Mouse (Mus musculus): ENCODE measurements at regions not wholly inside any gene's neighbourhood (a gene's known extent, or its start where the extent isn't known, plus 50 kb on each side); places are given as distances from the start of the nearest gene placed in this dataset.
"Not testable (repeated sequence)": the region's sequence is repeated elsewhere in the genome, so short reads cannot be mapped to it uniquely, and the experiment has no call there.

DNA sequence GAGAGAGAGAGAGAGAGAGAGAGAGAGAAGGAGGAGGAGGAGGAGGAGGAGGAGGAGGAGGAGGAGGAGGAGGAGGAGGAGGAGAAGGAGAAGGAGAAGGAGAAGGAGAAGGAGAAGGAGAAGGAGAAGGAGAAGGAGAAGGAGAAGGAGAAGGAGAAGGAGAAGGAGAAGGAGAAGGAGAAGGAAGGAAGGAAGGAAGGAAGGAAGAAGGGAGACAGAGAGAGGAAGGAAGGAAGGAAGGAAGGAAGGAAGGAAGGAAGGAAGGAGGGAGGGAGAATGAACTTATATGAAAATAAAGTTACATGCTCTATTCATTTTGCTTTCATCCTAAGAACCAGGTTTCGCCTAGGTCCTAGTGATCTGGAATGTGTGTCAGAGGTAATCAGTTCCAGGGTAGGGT lies 302.4 kb upstream of the Irx2 start:
- H3K4me3 ChIP-seq (ENCODE audit: low read depth, low read length); H3K27ac ChIP-seq (ENCODE audit: low read depth); H3K9ac ChIP-seq (ENCODE audit: low read length); H3K9me3 ChIP-seq (ENCODE audit: control insufficient read depth, low read length); ATAC-seq (replicated peaks; ENCODE audit: low FRiP score, low TSS enrichment, low read depth); H3K27me3 ChIP-seq (replicated peaks; ENCODE audit: control insufficient read depth, insufficient read depth, low read length); H3K4me1 ChIP-seq (replicated peaks; ENCODE audit: control insufficient read depth, insufficient read depth, low read length); DNase-seq (ENCODE audit: low spot score); H3K36me3 ChIP-seq (ENCODE audit: control insufficient read depth, insufficient read depth, low read length); H3K4me2 ChIP-seq (ENCODE audit: low read length): not testable (repeated sequence)
- WGBS: 85% methylated on average over 1 of the region's 1 CpGs

DNA sequence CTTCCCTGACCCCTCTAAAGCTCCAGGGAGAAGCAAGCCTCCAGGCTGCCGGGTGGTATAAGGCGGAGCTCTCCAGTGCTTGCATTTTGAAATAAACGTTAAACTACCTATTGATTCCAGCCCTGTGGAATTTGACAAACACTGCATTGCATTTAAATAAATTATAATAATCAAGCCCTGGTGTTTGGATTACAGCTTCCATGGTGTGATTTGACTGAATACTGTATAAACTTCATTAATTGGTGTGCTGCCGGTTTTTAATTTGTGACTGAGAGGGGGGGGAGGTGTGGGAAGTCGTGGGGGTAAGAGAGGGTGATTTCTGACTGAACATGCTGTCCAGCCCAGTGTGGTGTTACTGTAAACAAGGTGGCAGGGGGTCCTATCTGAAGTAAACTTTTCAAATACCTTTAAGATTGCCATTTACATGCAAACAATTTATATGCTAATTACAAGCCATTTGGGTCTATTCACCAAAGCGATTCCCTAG lies 282.9 kb upstream of the Irx2 start:
- H3K27me3 ChIP-seq (replicated peaks; ENCODE audit: control insufficient read depth, insufficient read depth, low read length): 0 out of 2 replicates have a peak, but pooled peaks cover 5% of the 10 kb centered on the region
- DNase-seq (ENCODE audit: low spot score): no peak
- no peak overlapping the region for H3K4me3 ChIP-seq (ENCODE audit: low read depth, low read length)
- no peak for ATAC-seq (replicated peaks; ENCODE audit: low FRiP score, low TSS enrichment, low read depth)
- no peaks in the 10 kb centered on the region for H3K4me1 ChIP-seq (replicated peaks; ENCODE audit: control insufficient read depth, insufficient read depth, low read length)
- WGBS: 14% methylated on average over 6 of the region's 6 CpGs
- no peak overlapping the region for H3K9ac ChIP-seq (ENCODE audit: low read length)
- H3K36me3 ChIP-seq (ENCODE audit: control insufficient read depth, insufficient read depth, low read length): no peaks in the 10 kb centered on the region
- H3K27ac ChIP-seq (ENCODE audit: low read depth): no peak overlapping the region
- H3K4me2 ChIP-seq (ENCODE audit: low read length): no peak overlapping the region
- H3K9me3 ChIP-seq (ENCODE audit: control insufficient read depth, low read length): no peaks in the 10 kb centered on the region

- no peak overlapping the region for H3K27ac ChIP-seq (ENCODE audit: low read depth)
- no peaks in the 10 kb centered on the region for H3K36me3 ChIP-seq (ENCODE audit: control insufficient read depth, insufficient read depth, low read length)
- H3K9me3 ChIP-seq (ENCODE audit: control insufficient read depth, low read length): no peaks in the 10 kb centered on the region
- H3K4me2 ChIP-seq (ENCODE audit: low read length): no peak overlapping the region
- H3K4me3 ChIP-seq (ENCODE audit: low read depth, low read length): no peak overlapping the region
- ATAC-seq (replicated peaks; ENCODE audit: low FRiP score, low TSS enrichment, low read depth): no peak
- H3K4me1 ChIP-seq (replicated peaks; ENCODE audit: control insufficient read depth, insufficient read depth, low read length): no peaks in the 10 kb centered on the region
- 40% methylated on average over 21 of the region's 21 CpGs for WGBS
- H3K9ac ChIP-seq (ENCODE audit: low read length): no peak overlapping the region
- no peak for DNase-seq (ENCODE audit: low spot score)
- H3K27me3 ChIP-seq (replicated peaks; ENCODE audit: control insufficient read depth, insufficient read depth, low read length): 0 out of 2 replicates have a peak, but pooled peaks cover 5% of the 10 kb centered on the region
Observed at GRCm38 (mm10) chr13:72346207-72346943, 282.2 kb upstream of the Irx2 start.

DNA sequence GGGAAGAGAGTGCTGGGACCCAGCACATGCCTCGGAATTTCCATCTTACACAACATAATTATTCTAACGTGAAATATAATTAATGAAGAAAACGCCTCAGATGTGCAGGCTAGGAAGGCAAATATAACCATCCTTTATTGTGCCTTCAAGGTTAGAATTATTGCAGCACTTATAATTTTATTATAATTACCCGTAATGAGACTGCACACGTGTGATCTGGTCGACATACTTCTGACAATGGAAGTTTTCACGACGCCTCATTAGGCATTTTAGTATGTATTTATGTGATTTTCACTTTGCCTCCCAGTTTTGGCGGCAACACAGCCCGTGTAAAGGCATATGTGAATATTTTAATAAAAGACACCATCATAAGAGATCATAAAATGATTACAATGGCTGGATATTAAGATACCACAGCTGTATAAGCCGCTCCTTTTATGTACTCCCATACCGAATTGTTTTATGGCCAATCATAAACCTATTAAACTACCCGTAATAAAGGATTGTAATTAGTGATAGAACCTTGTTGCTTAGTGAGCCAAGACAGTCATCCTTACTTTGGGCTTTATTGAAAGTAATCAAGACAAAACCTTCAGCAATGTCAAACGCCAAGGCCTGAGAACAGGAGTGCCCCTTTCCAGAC lies 281.6 kb upstream of the Irx2 start:
- Histone ChIP-seq H3K27ac (ENCODE audit: low read depth) (no peak overlapping the region), H3K9me3 (ENCODE audit: control insufficient read depth, low read length) (no peaks in the 10 kb centered on the region), H3K36me3 (ENCODE audit: control insufficient read depth, insufficient read depth, low read length) (no peaks in the 10 kb centered on the region), H3K9ac (ENCODE audit: low read length) (no peak overlapping the region), H3K27me3 (replicated peaks; ENCODE audit: control insufficient read depth, insufficient read depth, low read length) (0 out of 2 replicates have a peak, but pooled peaks cover 5% of the 10 kb centered on the region), H3K4me2 (ENCODE audit: low read length) (no peak overlapping the region), H3K4me1 (replicated peaks; ENCODE audit: control insufficient read depth, insufficient read depth, low read length) (no peaks in the 10 kb centered on the region), H3K4me3 (ENCODE audit: low read depth, low read length) (no peak overlapping the region)
- DNase-seq (ENCODE audit: low spot score): no peak
- ATAC-seq (replicated peaks; ENCODE audit: low FRiP score, low TSS enrichment, low read depth): no peak
- WGBS: 65% methylated on average over 14 of the region's 14 CpGs

- ATAC-seq (replicated peaks; ENCODE audit: low FRiP score, low TSS enrichment, low read depth): no peak
- Histone ChIP-seq H3K9me3 (ENCODE audit: control insufficient read depth, low read length) (no peaks in the 10 kb centered on the region), H3K4me1 (replicated peaks; ENCODE audit: control insufficient read depth, insufficient read depth, low read length) (no peaks in the 10 kb centered on the region), H3K4me2 (ENCODE audit: low read length) (no peak overlapping the region), H3K27ac (ENCODE audit: low read depth) (no peak overlapping the region), H3K4me3 (ENCODE audit: low read depth, low read length) (no peak overlapping the region), H3K27me3 (replicated peaks; ENCODE audit: control insufficient read depth, insufficient read depth, low read length) (no peaks in the 10 kb centered on the region), H3K9ac (ENCODE audit: low read length) (no peak overlapping the region), H3K36me3 (ENCODE audit: control insufficient read depth, insufficient read depth, low read length) (no peaks in the 10 kb centered on the region)
- WGBS: 50% methylated on average over 18 of the region's 18 CpGs
- DNase-seq (ENCODE audit: low spot score): no peak
Observed at GRCm38 (mm10) chr13:72352641-72353181, 275.9 kb upstream of the Irx2 start.

DNA sequence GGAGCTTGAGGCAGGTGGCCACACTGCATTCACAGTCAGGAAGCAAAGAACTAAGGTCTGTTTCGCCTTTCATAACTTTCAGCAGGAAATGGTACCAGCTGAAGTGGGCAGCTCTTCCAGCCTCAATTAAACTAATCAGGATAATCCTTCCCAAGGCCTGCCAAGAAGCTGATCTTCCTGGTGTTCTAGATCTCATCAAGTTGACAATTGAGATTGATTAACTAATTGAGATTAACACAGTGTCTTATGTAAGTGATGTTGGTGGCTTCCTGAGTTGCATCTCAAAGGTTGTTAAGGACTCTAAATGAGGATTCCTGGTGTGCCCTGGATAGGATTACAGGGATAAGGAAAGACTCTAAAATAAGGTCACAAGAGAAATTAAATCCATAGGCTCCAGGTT lies 273.3 kb upstream of the Irx2 start:
- no peak for DNase-seq (ENCODE audit: low spot score)
- Histone ChIP-seq H3K27me3 (replicated peaks; ENCODE audit: control insufficient read depth, insufficient read depth, low read length) (no peaks in the 10 kb centered on the region), H3K9me3 (ENCODE audit: control insufficient read depth, low read length) (no peaks in the 10 kb centered on the region), H3K27ac (ENCODE audit: low read depth) (no peak overlapping the region), H3K4me1 (replicated peaks; ENCODE audit: control insufficient read depth, insufficient read depth, low read length) (no peaks in the 10 kb centered on the region), H3K4me3 (ENCODE audit: low read depth, low read length) (no peak overlapping the region), H3K4me2 (ENCODE audit: low read length) (no peak overlapping the region), H3K36me3 (ENCODE audit: control insufficient read depth, insufficient read depth, low read length) (no peaks in the 10 kb centered on the region), H3K9ac (ENCODE audit: low read length) (no peak overlapping the region)
- no peak for ATAC-seq (replicated peaks; ENCODE audit: low FRiP score, low TSS enrichment, low read depth)
- WGBS: 86% methylated on average over 1 of the region's 1 CpGs

DNA sequence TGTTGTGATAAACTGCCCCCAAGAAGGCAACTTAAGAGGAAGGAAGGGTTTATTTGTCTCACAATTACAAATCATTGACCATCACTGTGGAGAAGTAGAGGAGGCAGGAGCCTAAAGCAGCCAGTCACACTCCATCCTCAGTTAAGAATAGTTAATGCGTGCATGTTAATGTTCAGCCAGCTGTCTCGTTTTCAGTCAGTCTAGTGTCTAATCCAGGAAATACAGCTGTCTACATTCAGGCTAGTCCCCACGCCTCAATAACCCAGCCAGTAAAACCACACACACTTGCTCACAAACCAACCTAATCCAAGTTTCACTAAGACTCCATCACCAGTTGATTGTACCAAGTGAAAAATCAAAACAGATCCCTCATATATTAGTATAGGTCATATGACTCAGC lies 272.8 kb upstream of the Irx2 start:
- no peaks in the 10 kb centered on the region for H3K4me1 ChIP-seq (replicated peaks; ENCODE audit: control insufficient read depth, insufficient read depth, low read length)
- H3K4me2 ChIP-seq (ENCODE audit: low read length): no peak overlapping the region
- H3K9me3 ChIP-seq (ENCODE audit: control insufficient read depth, low read length): no peaks in the 10 kb centered on the region
- DNase-seq (ENCODE audit: low spot score) (no peak), ATAC-seq (replicated peaks; ENCODE audit: low FRiP score, low TSS enrichment, low read depth) (no peak)
- 72% methylated on average over 3 of the region's 3 CpGs for WGBS
- H3K9ac ChIP-seq (ENCODE audit: low read length): no peak overlapping the region
- no peak overlapping the region for H3K4me3 ChIP-seq (ENCODE audit: low read depth, low read length)
- H3K27ac ChIP-seq (ENCODE audit: low read depth): no peak overlapping the region
- H3K36me3 ChIP-seq (ENCODE audit: control insufficient read depth, insufficient read depth, low read length): no peaks in the 10 kb centered on the region
- H3K27me3 ChIP-seq (replicated peaks; ENCODE audit: control insufficient read depth, insufficient read depth, low read length): no peaks in the 10 kb centered on the region

DNA sequence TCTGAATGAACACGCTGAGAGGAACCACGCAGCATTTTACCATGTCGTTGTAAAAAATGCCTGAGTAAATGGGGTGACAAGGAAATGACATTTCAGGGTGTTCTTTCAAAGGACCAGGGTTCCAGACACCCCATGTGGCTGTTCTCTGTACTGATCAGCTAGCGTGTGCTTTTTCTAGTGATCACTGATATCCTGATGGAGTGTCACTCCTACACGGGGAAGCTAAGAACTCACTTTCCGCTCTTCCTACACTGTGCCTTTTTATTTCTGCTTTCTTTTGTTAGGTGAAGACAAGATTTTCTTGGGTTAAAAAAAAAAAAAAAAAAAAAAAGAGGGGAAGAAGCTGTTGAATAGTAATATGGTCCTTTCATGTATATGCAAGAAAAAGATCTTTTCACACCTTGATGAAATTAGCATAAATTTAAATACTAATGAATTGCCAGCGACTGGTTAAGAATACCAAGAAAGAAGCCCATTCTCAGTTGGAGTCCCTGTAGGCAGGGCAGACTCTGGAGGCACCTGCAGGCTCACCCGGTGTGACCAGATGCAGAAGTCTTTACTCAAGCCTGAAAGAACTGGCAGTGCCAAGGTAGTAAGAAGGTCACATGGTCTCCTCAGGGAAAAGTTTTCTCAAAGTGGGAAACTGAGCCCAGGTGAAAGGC lies 270.2 kb upstream of the Irx2 start:
- H3K36me3 ChIP-seq (ENCODE audit: control insufficient read depth, insufficient read depth, low read length): no peaks in the 10 kb centered on the region
- no peak overlapping the region for H3K9ac ChIP-seq (ENCODE audit: low read length)
- no peaks in the 10 kb centered on the region for H3K4me1 ChIP-seq (replicated peaks; ENCODE audit: control insufficient read depth, insufficient read depth, low read length)
- H3K4me2 ChIP-seq (ENCODE audit: low read length): no peak overlapping the region
- no peak for DNase-seq (ENCODE audit: low spot score)
- no peak overlapping the region for H3K27ac ChIP-seq (ENCODE audit: low read depth)
- H3K27me3 ChIP-seq (replicated peaks; ENCODE audit: control insufficient read depth, insufficient read depth, low read length): 0 out of 2 replicates have a peak, but pooled peaks cover under 1% of the 10 kb centered on the region
- H3K4me3 ChIP-seq (ENCODE audit: low read depth, low read length): no peak overlapping the region
- 48% methylated on average over 8 of the region's 8 CpGs for WGBS
- ATAC-seq (replicated peaks; ENCODE audit: low FRiP score, low TSS enrichment, low read depth): no peak
- H3K9me3 ChIP-seq (ENCODE audit: control insufficient read depth, low read length): no peaks in the 10 kb centered on the region
